Mouse (Mus musculus): Measurements from ENCODE around the gene Prl2a1.
"Not testable (repeated sequence)": the region's sequence is repeated elsewhere in the genome, so short reads cannot be mapped to it uniquely, and the experiment has no call there.

The Prl2a1 gene

DNA sequence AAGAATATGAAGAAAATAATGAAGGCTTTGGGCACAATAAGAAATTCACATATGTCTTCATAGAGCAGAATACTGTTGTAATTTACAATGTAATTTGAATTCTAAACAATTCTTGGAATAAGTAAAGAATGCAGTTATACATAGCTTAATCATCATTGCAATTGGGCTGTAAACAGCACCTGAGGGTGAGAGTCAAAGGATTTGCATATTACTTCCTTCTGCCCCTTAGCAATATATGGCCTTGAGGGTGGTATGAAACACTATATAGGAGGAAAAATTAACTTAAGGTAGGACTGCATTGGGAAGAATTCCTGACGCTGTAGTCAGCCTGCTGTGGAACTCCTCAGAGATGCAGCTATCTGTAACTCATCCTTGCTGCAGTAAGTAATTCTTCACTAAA lies at the start of gene Prl2a1:
Gene Prl2a1 (plus strand): TSS at position 301 of the 400 bp plus-strand sequence.
- no peak for DNase-seq (ENCODE audit: low read depth, low spot score)

GRCm38 (mm10) chr13:27780704-27781103 lies 20.8 kb upstream of the Prl2a1 start, which contains the start of gene Prl7c1:
Gene Prl7c1, minus strand, starts transcription at chr13:27780804.
- DNase-seq (ENCODE audit: low read depth, low spot score): not testable (repeated sequence)

DNA sequence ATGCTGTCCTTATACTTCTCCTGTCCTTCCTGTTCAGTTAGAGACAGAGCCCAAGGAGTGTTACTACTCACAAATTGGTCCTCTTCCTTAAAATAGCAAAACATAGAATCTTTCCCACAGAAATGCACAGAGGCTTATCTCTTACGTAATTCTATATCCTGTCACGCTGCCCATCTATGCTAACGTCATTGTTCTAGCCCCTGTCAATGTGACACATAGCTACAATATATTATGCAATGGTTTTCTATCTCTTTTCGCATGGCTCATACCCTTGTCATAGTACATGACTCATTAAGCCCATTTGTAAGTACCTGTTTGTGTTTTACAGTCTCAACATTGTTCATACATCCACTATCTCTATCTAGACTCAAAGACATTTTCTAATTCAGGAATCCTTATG lies 2.2 kb upstream of the Prl2a1 start:
- DNase-seq (ENCODE audit: low read depth, low spot score): no peak

GRCm38 (mm10) chr13:27802765-27803164 lies 1.3 kb downstream of the Prl2a1 start:
- DNase-seq (ENCODE audit: low read depth, low spot score): no peak

- no peak for DNase-seq (ENCODE audit: low read depth, low spot score)
Observed at GRCm38 (mm10) chr13:27849042-27849441, 47.6 kb downstream of the Prl2a1 start, which contains the start of gene Prl2c1. Gene Prl2c1, plus strand, starts transcription at chr13:27849342.

Measured in WW6 (cell line).